Mouse (Mus musculus): ENCODE data around the gene Slco1a6.
"Not testable (repeated sequence)": the region's sequence is repeated elsewhere in the genome, so short reads cannot be mapped to it uniquely, and the experiment has no call there.

Gene Slco1a6

DNA sequence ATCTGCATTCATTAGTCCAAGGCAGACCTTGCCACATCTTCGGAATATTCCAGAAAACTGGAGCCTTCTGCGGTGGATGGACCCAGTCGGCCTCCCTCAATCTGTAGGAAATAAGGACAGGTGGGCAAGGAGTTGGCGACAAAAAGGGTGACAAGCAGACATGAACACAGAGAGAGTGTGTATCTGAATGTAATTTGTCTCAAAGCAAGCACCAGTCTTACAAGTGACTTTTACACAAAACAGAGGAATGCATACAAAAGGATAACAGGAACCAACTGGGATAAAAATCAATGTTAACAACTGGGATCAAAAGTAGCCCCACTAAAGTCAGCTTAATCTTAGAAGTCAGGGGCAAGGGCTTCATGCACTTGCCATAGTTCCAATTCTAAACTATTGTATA is at the start of gene Slco1a6:
Gene Slco1a6 (minus strand): TSS at position 101 of the 400 bp plus-strand sequence.
- no peak for DNase-seq (ENCODE audit: inconsistent ontology term)

GRCm38 (mm10) chr6:142250738-142251307 is 42.5 kb upstream of the Slco1a6 start:
- not testable (repeated sequence) for DNase-seq (ENCODE audit: inconsistent ontology term)

DNA sequence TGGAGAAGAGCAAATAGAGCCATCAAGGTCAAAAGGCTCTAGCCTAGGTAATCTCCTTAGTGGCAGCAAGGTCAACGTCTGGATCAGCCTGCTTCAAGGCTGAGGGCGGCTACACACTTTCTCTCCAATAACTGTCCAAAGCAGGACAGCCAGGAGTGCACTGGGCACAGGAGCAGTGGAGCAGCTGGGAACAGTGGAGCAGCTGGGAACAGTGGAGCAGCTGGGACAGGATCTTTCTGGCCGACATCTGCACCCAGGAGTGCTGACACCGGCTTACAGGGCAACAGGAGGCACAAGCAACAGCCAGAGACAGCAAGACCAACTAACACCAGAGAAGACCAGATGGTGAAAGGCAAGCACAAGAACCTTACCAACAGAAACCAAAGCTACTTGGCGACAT is 36.7 kb upstream of the Slco1a6 start:
- DNase-seq (ENCODE audit: inconsistent ontology term) = no peak

DNA sequence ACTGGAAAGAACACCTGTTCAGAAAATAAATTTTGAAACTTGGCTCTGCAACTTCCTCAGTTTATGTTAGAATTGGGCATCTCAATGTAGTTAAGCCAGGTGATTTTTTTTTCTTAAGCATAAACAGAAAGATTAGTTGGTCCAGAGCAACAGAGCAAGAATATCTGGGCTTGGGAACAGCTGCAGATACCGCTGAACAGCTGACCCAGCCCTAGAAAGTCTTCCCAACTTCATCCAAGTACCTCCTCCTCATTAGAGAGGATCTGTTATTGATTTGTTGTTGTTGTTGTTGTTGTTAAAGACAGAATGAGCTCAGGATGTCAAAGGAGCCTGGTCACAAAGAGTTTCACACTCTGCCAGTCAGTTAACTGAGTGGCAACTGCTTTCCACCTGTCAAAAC is 31.1 kb upstream of the Slco1a6 start:
- DNase-seq (ENCODE audit: inconsistent ontology term) = no peak

GRCm38 (mm10) chr6:142220138-142220537 is 11.8 kb upstream of the Slco1a6 start:
- DNase-seq (ENCODE audit: inconsistent ontology term) = no peak

DNA sequence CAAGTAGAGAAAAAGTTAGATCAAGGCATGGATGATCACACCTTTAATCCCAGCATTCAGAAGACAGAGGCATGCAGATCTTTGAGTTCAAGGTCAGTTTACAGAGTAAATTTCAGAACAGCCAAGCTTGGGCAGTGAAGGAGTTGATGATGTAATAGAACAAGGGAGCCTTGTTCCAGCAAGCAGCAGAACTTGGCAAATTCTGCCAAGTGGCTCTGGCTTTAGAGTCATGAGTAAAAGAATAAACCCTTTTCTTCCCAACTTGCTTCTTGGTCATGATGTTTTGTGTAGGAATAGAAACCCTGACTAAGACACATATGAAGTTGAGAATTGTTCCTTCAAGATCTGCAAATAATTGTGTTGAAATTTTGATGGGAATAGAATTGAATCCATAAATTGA is 3.5 kb upstream of the Slco1a6 start:
- DNase-seq (ENCODE audit: inconsistent ontology term) = peak; percentile 27

DNA sequence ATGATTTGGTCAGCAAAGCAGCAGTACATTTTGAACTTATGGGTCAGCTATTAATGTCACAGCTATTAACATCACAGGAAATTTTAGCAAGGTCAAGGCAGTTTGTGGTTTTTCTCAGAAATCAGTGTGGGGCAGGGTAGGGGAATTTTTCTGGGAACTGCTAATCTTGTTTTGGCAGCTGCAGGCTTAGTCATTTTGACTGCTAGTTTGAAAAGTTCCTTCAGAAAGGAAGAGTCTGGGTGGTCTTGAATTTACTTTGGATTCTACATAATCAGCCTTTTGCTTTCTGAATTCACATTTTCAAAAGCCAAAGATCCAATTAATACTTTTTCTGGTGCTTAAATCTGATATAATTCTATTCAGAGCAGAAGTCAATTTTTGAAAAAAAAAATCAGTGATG is 1.4 kb upstream of the Slco1a6 start:
- peak; percentile 53 for DNase-seq (ENCODE audit: inconsistent ontology term)

DNA sequence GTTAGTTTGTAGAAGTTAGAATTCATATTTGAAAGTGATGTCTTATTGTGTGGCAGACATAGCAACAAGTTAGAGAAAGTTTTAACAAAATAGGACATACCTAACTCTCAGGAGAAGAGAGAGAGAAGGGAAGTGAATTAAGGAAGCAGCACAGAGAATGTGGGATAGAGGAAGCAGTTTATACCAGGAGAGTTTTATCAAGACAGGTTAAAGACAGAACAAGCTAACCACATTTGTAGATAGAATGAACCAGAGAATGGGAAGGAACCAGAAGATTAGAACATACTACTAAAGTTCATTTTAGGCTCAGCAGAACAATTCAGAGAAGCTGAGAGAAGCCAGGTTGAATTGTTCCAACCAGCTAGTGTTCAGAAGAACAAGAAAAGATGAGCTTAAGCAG is 7.8 kb downstream of the Slco1a6 start:
- no peak for DNase-seq (ENCODE audit: inconsistent ontology term)

GRCm38 (mm10) chr6:142194245-142194644 is 14.1 kb downstream of the Slco1a6 start:
- no peak for DNase-seq (ENCODE audit: inconsistent ontology term)

DNA sequence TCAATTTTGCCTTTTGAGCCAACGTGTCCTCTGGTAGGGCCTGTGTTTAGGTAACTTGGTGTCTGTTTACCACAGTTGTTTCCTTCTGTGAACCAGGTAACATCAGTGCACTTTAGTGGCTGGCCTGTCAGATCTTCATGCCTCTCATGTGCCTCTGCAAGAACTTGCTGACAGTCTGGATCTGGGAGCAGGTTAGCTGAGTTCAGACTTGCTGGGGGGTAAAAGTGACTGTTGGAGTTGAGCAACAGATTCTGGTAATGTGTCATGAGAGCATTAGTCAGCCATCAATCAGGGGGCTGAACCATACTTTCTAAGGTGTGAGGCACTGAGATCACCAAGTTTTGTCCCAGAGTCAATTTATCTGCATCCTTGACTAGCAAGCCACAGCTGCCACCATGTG is 16.4 kb downstream of the Slco1a6 start:
- no peak for DNase-seq (ENCODE audit: inconsistent ontology term)

- no peak for DNase-seq (ENCODE audit: inconsistent ontology term)
Observed at GRCm38 (mm10) chr6:142187426-142187825, 20.9 kb downstream of the Slco1a6 start.

DNA sequence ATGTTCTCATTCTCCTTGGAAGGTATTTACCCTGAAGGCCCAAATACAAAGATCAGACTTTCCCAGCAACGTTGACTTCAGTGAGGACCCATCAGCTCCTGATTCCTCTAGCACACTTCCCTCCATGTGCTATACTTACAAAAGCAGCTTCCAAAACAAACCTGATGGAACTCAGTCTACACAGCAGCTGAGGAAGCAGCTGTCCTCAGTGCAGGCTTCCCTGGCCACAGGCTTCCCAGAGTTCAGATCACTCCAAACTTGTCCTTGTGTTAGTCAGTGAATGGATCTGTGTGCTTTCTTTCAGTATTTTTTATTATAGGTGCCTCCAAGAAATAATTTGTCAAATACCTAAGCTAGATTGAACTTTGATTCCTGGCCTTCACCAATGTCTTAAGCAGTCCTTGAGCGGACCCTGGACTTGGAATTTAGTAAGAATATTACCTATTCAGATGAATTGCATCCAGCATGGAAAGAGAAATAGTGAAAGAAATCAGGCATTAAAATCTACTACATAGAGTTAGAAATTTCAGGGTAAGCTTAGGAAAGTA is 22.4 kb downstream of the Slco1a6 start:
- DNase-seq (ENCODE audit: inconsistent ontology term) = no peak

- no peak for DNase-seq (ENCODE audit: inconsistent ontology term)
Observed at GRCm38 (mm10) chr6:142163406-142163805, 44.9 kb downstream of the Slco1a6 start.

GRCm38 (mm10) chr6:142161171-142161570 is 47.1 kb downstream of the Slco1a6 start:
- no peak for DNase-seq (ENCODE audit: inconsistent ontology term)

- not testable (repeated sequence) for DNase-seq (ENCODE audit: inconsistent ontology term)
Observed at GRCm38 (mm10) chr6:142154081-142154480, 54.2 kb downstream of the Slco1a6 start.

- DNase-seq (ENCODE audit: inconsistent ontology term) = no peak
Observed at GRCm38 (mm10) chr6:142148371-142148770, 60.0 kb downstream of the Slco1a6 start.

- DNase-seq (ENCODE audit: inconsistent ontology term) = no peak
Observed at GRCm38 (mm10) chr6:142111667-142112305, 96.5 kb downstream of the Slco1a6 start.

DNA sequence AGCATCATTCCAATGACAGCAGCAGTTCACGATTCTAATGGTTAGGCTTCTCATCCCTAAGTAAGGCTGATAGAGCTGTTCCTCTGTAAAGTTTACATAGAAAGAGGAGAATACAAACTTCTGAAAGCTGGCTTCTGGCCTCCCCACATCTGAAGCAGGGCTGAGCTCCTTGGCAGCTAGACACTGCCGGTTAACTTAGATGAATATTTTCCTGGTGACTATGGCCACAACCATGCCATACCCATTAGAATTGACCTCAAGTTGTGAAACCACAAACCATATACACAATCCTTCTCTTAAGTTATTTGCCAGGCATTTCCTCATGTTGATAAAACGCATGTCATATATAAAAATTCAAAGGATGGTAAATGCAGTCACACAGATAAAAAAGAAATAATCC is 117.2 kb downstream of the Slco1a6 start:
- DNase-seq (ENCODE audit: inconsistent ontology term) = peak; percentile 21

DNA sequence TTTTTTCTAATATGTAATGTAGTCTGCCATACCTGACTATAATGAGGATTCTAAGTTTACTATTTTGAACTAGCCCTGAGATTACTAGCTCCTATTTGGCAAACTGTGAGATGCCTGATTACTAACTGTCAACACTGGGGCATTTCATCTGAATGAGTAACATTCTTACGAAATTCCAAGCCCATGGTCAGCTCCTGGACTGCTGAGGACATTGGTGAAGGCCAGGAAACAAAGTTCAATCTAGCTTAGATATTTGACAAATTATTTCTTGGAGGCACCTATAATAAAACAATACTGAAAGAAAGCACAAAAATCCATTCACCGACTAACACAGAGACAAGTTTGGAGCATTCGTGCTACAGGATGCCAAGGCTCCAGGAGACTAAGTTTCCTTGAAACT is 150.0 kb downstream of the Slco1a6 start:
- DNase-seq (ENCODE audit: inconsistent ontology term) = peak; percentile 19

- no peak for DNase-seq (ENCODE audit: inconsistent ontology term)
Observed at GRCm38 (mm10) chr6:142047689-142048088, 160.6 kb downstream of the Slco1a6 start.

DNA sequence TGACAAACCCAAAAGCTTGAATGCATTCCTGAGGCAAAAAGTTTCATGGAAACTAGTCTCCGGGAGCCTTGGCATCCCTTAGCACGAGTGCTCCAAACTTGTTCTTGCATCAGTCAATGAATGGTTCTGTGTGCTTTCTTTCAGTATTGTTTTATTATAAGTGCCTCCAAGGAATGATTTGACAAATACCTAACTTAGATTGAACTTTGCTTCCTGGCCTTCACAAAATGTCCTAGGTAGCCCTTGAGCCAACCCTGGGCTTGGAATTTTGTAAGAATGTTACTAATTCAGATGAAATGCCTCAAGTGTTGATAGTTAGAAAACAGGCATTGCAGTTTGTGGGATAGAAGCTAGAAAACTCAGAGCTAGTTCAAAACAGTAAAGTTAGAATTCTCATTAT is 162.6 kb downstream of the Slco1a6 start:
- peak; percentile 40 for DNase-seq (ENCODE audit: inconsistent ontology term)

DNA sequence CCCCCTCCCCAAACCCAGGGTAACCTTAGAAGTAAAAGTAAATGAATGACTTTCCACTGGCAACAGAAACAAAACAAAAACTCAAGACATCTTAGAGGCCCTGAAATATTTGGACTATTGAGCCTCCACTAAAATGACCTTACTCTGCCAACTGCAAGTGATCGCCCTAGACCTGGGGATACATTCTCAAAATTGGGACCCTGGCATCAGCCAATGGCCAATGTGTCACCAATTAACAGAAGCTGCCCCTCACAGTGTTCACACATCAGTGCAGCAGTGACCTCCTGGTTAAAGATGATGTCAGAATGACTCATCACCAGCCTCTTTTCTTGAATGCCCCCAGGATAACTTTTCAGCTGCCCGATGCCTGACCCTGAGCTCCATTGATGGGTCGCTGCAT is 166.4 kb downstream of the Slco1a6 start:
- peak; percentile 45 for DNase-seq (ENCODE audit: inconsistent ontology term)

All from Muller cell, postnatal 12 days (primary cell).